Mouse (Mus musculus) common myeloid progenitor, adult 5-6 weeks (primary cell): Measurements from ENCODE around the gene Olfr1392. TPM values are rescaled to one million over a fixed set of nuclear protein-coding genes. Genes with fewer than 3 reads are reported as not detected.
"Not testable (repeated sequence)": the region's sequence is repeated elsewhere in the genome, so short reads cannot be mapped to it uniquely, and the experiment has no call there.

Source experiments
- ATAC-seq: replicated peaks from 2 replicates; pipeline ENCODE4 v1.8.0; 2016; ENCODE audit warnings: low read depth, mild to moderate bottlenecking, moderate TSS enrichment, inconsistent platforms; ENCODE audit not compliant: poor library complexity, severe bottlenecking
- total RNA-seq: library from RNA; stranded (forward); fragments of 200-1000, 187-1606 nt; gene quantifications from 2 replicates; pipeline ENCODE4 v1.2.3, GENCODE M21; 2017

Gene Olfr1392
- total RNA-seq, 1 experiment from 2014 or later = not detected

DNA sequence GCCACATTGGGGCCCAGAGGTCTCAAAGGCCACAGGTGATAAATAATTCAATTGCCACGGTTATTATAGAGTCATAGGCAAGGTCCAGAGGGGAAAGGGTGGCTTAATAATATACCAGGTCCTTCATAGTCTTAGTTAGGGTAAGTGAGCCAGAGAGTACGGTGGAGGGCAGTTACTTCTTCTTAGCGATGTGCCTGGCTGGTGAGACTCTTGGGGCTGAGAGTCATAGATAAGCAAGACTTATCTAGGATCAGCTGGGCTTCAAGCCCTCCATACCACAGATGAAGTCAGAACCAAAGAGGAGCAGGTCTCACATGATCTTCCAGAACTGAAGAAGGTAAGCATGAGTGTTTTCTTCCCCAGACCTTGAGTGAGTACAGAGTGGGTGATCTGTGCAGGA is 6.9 kb upstream of the Olfr1392 start, which contains the start of gene Olfr1393:
TSS of gene Olfr1393 (plus strand) at position 83 of the 400 bp plus-strand sequence.
- 0 out of 2 replicates have a peak, but pooled peaks have one; percentile 29 for ATAC-seq

DNA sequence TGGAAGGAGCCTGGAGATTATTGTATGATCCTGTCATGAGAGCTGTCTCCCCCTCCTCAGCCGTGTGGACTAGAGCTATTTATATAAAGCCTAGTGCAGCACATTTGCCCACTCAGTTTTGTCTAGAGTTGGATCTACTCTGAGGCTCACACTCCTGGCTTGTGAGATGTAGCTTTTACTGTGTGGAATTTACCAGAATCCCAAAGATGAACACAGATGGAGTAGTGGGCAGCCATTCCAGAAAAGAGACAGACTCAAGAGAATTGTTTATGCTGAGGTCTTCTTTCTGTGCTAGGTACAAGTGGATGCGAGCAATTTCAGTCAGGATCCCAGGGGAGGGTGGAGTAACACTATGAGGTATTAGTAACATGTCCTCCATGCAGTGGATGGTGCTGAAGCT is 2.2 kb downstream of the Olfr1392 start:
- ATAC-seq = no peak

- ATAC-seq = no peak
These were observed 7.7 kb downstream of the Olfr1392 start for GRCm38 (mm10) chr11:49292777-49293176.

- ATAC-seq = no peak
These were observed 19.4 kb downstream of the Olfr1392 start, which contains the start of gene Olfr10 for GRCm38 (mm10) chr11:49304441-49304840. Gene Olfr10 (plus strand): TSS chr11:49304741.

GRCm38 (mm10) chr11:49308547-49308946 is 23.5 kb downstream of the Olfr1392 start:
- ATAC-seq = not testable (repeated sequence)

GRCm38 (mm10) chr11:49322442-49322841 is 37.4 kb downstream of the Olfr1392 start, which contains the start of gene Olfr1391:
Gene Olfr1391 (plus strand): TSS chr11:49322742.
- no peak for ATAC-seq

DNA sequence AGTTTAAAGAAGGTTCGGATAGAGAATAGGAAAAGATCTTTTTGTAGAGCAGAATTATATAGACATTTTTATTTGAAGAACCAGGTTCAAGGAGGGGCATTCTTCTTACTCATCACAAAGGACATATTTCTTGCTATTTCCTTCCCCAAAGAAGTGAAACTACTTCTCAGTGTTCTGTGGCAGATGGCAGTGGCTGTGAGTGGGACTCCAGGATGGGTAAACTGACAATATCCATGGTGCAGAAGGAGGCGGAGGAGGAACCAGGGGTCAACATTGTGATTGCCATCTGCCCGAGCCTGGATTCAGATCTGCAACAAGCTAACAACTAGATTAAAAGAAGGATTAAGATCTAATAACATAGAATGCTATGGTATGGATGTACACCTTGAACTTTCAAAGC is 41.6 kb downstream of the Olfr1392 start:
- no peak for ATAC-seq

- no peak for ATAC-seq
These were observed 44.6 kb downstream of the Olfr1392 start for GRCm38 (mm10) chr11:49329686-49330085.

GRCm38 (mm10) chr11:49334888-49335287 is 49.8 kb downstream of the Olfr1392 start, which contains the start of gene Olfr1390:
Gene Olfr1390 (plus strand): TSS chr11:49335188.
- ATAC-seq = no peak

GRCm38 (mm10) chr11:49337150-49337832 is 52.2 kb downstream of the Olfr1392 start:
- peak; percentile 94 for ATAC-seq

Other genes starting within 250 kb of the Olfr1392 start
- 22.4 and 24.8 TPM in 2 replicates for gene 9930111J21Rik2, start 234.0 kb upstream of the Olfr1392 start, total RNA-seq
- gene Tgtp2, start 221.1 kb upstream of the Olfr1392 start, total RNA-seq = 190 and 320 TPM in 2 replicates
- 58.3 and 68.1 TPM in 2 replicates for gene Ifi47, start 208.7 kb upstream of the Olfr1392 start, total RNA-seq
- not detected in 2 replicates for gene Olfr1396, start 170.4 kb upstream of the Olfr1392 start, total RNA-seq
- not detected in 2 replicates for gene Olfr1395, start 143.0 kb upstream of the Olfr1392 start, total RNA-seq
- not detected in 2 replicates for gene Olfr1394, start 130.9 kb upstream of the Olfr1392 start, total RNA-seq
- 11.1 and 13.6 TPM in 2 replicates for gene Btnl9, start 98.1 kb upstream of the Olfr1392 start, total RNA-seq
- 149 and 168 TPM in 2 replicates for gene Zfp62, start 82.0 kb upstream of the Olfr1392 start, total RNA-seq
- gene Mgat1, start 41.1 kb upstream of the Olfr1392 start, total RNA-seq = 54.5 and 81.2 TPM in 2 replicates
- gene Olfr1393, start 7.0 kb upstream of the Olfr1392 start, total RNA-seq = not detected in 2 replicates
- not detected in 2 replicates for gene Olfr10, start 19.5 kb downstream of the Olfr1392 start, total RNA-seq
- not detected in 2 replicates for gene Olfr1391, start 37.5 kb downstream of the Olfr1392 start, total RNA-seq
- gene Olfr1390, start 49.9 kb downstream of the Olfr1392 start, total RNA-seq = not detected in 2 replicates
- not detected in 2 replicates for gene Olfr1389, start 137.8 kb downstream of the Olfr1392 start, total RNA-seq
- gene Olfr1388, start 151.3 kb downstream of the Olfr1392 start, total RNA-seq = 0.05 and 0.37 TPM in 2 replicates
- gene Olfr1387, start 170.1 kb downstream of the Olfr1392 start, total RNA-seq = not detected in 2 replicates
- gene Olfr1386, start 179.8 kb downstream of the Olfr1392 start, total RNA-seq = not detected in 2 replicates
- gene Olfr1385, start 203.8 kb downstream of the Olfr1392 start, total RNA-seq = not detected in 2 replicates
- gene Olfr1384, start 221.4 kb downstream of the Olfr1392 start, total RNA-seq = not detected in 2 replicates
- gene Olfr1383, start 234.4 kb downstream of the Olfr1392 start, total RNA-seq = not detected in 2 replicates
- not detected in 2 replicates for gene Olfr1382, start 243.0 kb downstream of the Olfr1392 start, total RNA-seq